Mouse (Mus musculus) stomach, postnatal 0 days (tissue): ENCODE results near the gene Gm21860. TPM values are rescaled to one million over a fixed set of nuclear protein-coding genes. Genes with fewer than 3 reads are reported as not detected.
"Not testable (repeated sequence)": the region's sequence is repeated elsewhere in the genome, so short reads cannot be mapped to it uniquely, and the experiment has no call there.

Experiments used
- ATAC-seq: fragments of 200-750 bp; cut with Nextera tagmentation; 2 replicates; pipeline ENCODE4 v1.8.0; 2017; ENCODE audit not compliant: low FRiP score, low TSS enrichment
- DNase-seq: peaks from one replicate; pipeline ENCODE4 v3.0.0-alpha.2; 2016; ENCODE audit warnings: low spot score
- H3K27ac ChIP-seq: fragments of 300-500 bp; sonication (generic); replicated peaks from 2 replicates; pipeline ENCODE4 v1.5.1; 2014; ENCODE audit warnings: mild to moderate bottlenecking, control low read depth
- H3K27me3 ChIP-seq: fragments of 300-500 bp; sonication (generic); 2 replicates; pipeline ENCODE4 v1.6.1; 2014; ENCODE audit warnings: low read length; ENCODE audit not compliant: control insufficient read depth, insufficient read depth
- H3K36me3 ChIP-seq: fragments of 300-500 bp; sonication (generic); 2 replicates; pipeline ENCODE4 v1.6.1; 2014; ENCODE audit warnings: low read length, mixed read lengths; ENCODE audit not compliant: control insufficient read depth, insufficient read depth
- H3K4me1 ChIP-seq: fragments of 300-500 bp; sonication (generic); replicated peaks from 2 replicates; pipeline ENCODE4 v1.6.1; 2014; ENCODE audit warnings: antibody characterized with exemption; ENCODE audit not compliant: control insufficient read depth, insufficient read depth
- H3K4me2 ChIP-seq: fragments of 300-500 bp; sonication (generic); replicated peaks from 2 replicates; pipeline ENCODE4 v1.6.1; 2014; ENCODE audit warnings: low read depth, mild to moderate bottlenecking, control low read depth, moderate library complexity
- H3K4me3 ChIP-seq: fragments of 300-500 bp; sonication (generic); 2 replicates; pipeline ENCODE4 v1.5.1; 2014; ENCODE audit warnings: low read depth, low read length, control low read depth
- H3K9ac ChIP-seq: fragments of 300-500 bp; sonication (generic); 2 replicates; pipeline ENCODE4 v1.6.1; 2014; ENCODE audit warnings: mild to moderate bottlenecking, low read length, control low read depth, mixed read lengths
- H3K9me3 ChIP-seq: fragments of 300-500 bp; sonication (generic); 2 replicates; pipeline ENCODE4 v1.6.1; 2016; ENCODE audit warnings: low read length; ENCODE audit not compliant: control insufficient read depth
- CTCF ChIP-seq: IDR thresholded peaks from 2 replicates; pipeline ENCODE4 v1.5.1; 2016; ENCODE audit warnings: antibody characterized with exemption, low read depth, mild to moderate bottlenecking, moderate library complexity
- EP300 ChIP-seq: optimal IDR thresholded peaks from 2 replicates; pipeline ENCODE3; 2016; ENCODE audit warnings: antibody characterized with exemption
- WGBS: fragments of 180-500 bp; shearing (Covaris S2); extraction: QIAGEN DNeasy Blood & Tissue Kit; methylation state at CpG from one replicate; pipeline ENCODE4 v1.1.7; 2014; 5-methylcytosine and 5-hydroxymethylcytosine counted together
- polyA plus RNA-seq: library from polyadenylated mRNA; unstranded; fragments of >200 nt; fragmentation: Nextera tagmentation; extraction: Ambion mirVana; gene quantifications from 2 replicates; pipeline ENCODE4 v1.2.1, GENCODE M21; 2015

The Gm21860 gene
- not detected in 2 replicates for polyA plus RNA-seq

GRCm38 (mm10) chrY:90754721-90755120, at the start of gene Gm21860:
TSS of gene Gm21860 (minus strand) at chrY:90754821.
- WGBS, result no CpG with 5 or more reads among the region's 8 CpGs
- H3K4me1 ChIP-seq, H3K36me3 ChIP-seq, H3K27ac ChIP-seq, H3K4me3 ChIP-seq, DNase-seq, H3K27me3 ChIP-seq, ATAC-seq, H3K9ac ChIP-seq, H3K4me2 ChIP-seq, H3K9me3 ChIP-seq: not testable (repeated sequence)

GRCm38 (mm10) chrY:90784438-90784837, 29.8 kb upstream of the Gm21860 start, which contains the start of gene Gm47283:
TSS of gene Gm47283 (plus strand) at chrY:90784738.
- no CpG with 5 or more reads among the region's 48 CpGs for WGBS
- not testable (repeated sequence) for H3K27me3 ChIP-seq, H3K36me3 ChIP-seq, ATAC-seq, H3K9ac ChIP-seq, H3K4me3 ChIP-seq, DNase-seq, H3K4me1 ChIP-seq, H3K4me2 ChIP-seq, H3K27ac ChIP-seq, H3K9me3 ChIP-seq

- not testable (repeated sequence) for H3K9me3 ChIP-seq, H3K4me3 ChIP-seq, H3K9ac ChIP-seq, H3K4me2 ChIP-seq, DNase-seq, H3K4me1 ChIP-seq, H3K36me3 ChIP-seq, ATAC-seq, H3K27ac ChIP-seq, H3K27me3 ChIP-seq
- WGBS, result 90% methylated on average over 5 of the region's 5 CpGs
Observed at GRCm38 (mm10) chrY:90745256-90745655, 9.4 kb downstream of the Gm21860 start.

GRCm38 (mm10) chrY:90744381-90744981, 10.1 kb downstream of the Gm21860 start:
- H3K27me3 ChIP-seq, H3K27ac ChIP-seq, H3K4me2 ChIP-seq, H3K9me3 ChIP-seq, H3K4me1 ChIP-seq, H3K4me3 ChIP-seq, H3K9ac ChIP-seq: not testable (repeated sequence)
- 57% methylated on average over 50 of the region's 51 CpGs for WGBS
- DNase-seq, result peak; percentile 81
- peak; percentile 99 for ATAC-seq
- H3K36me3 ChIP-seq, result peaks cover 10% of the 10 kb centered on the region

GRCm38 (mm10) chrY:90743811-90744220, 10.8 kb downstream of the Gm21860 start:
- no peak for ATAC-seq
- H3K4me3 ChIP-seq, result no peak overlapping the region
- H3K4me1 ChIP-seq, result no peaks in the 10 kb centered on the region
- TF ChIP-seq CTCF, result no peak
- no peak for TF ChIP-seq EP300
- peak; percentile 16 for DNase-seq
- H3K27ac ChIP-seq, result no peak overlapping the region
- no peak overlapping the region for H3K9ac ChIP-seq
- H3K9me3 ChIP-seq, result peaks cover 15% of the 10 kb centered on the region
- no peaks in the 10 kb centered on the region for H3K27me3 ChIP-seq
- WGBS, result 86% methylated on average over 19 of the region's 21 CpGs
- H3K36me3 ChIP-seq, result peaks cover 15% of the 10 kb centered on the region
- H3K4me2 ChIP-seq, result no peak overlapping the region

GRCm38 (mm10) chrY:90743053-90743810, 11.4 kb downstream of the Gm21860 start:
- not testable (repeated sequence) for ATAC-seq
- 92% methylated on average over 46 of the region's 46 CpGs for WGBS
- DNase-seq, result peak; percentile 19

GRCm38 (mm10) chrY:90742261-90743052, 12.2 kb downstream of the Gm21860 start:
- Histone ChIP-seq H3K36me3 (peaks cover 22% of the 10 kb centered on the region), H3K9me3 (peaks cover 20% of the 10 kb centered on the region)
- H3K4me3 ChIP-seq, H3K4me1 ChIP-seq, H3K27ac ChIP-seq, ATAC-seq, H3K27me3 ChIP-seq, H3K9ac ChIP-seq, H3K4me2 ChIP-seq: not testable (repeated sequence)
- peak; percentile 62 for DNase-seq
- WGBS, result 94% methylated on average over 49 of the region's 49 CpGs

More at GRCm38 (mm10) chrY:90743053-90743810, 11.4 kb downstream of the Gm21860 start:
- peaks cover 15% of the 10 kb centered on the region for H3K36me3 ChIP-seq
- not testable (repeated sequence) for H3K9ac ChIP-seq, H3K4me3 ChIP-seq, H3K27me3 ChIP-seq, H3K27ac ChIP-seq, H3K4me2 ChIP-seq, H3K4me1 ChIP-seq
- peaks cover 15% of the 10 kb centered on the region for H3K9me3 ChIP-seq

GRCm38 (mm10) chrY:90741452-90742260, 13.0 kb downstream of the Gm21860 start:
- H3K4me3 ChIP-seq, H3K27me3 ChIP-seq, H3K27ac ChIP-seq, H3K4me1 ChIP-seq, ATAC-seq, H3K9ac ChIP-seq, H3K4me2 ChIP-seq: not testable (repeated sequence)
- Histone ChIP-seq H3K36me3 (peaks cover 24% of the 10 kb centered on the region), H3K9me3 (peaks cover 22% of the 10 kb centered on the region)
- 86% methylated on average over 43 of the region's 43 CpGs for WGBS
- peak; percentile 75 for DNase-seq
